Mouse (Mus musculus) kidney, embryonic 16.5 days (tissue): ENCODE results near the gene Prr5l. TPM values are rescaled to one million over a fixed set of nuclear protein-coding genes. Genes with fewer than 3 reads are reported as not detected.

ENCODE experiments used
- ATAC-seq: fragments of 200-750 bp; cut with Nextera tagmentation; 2 replicates; pipeline ENCODE4 v1.8.0; 2017; ENCODE audit warnings: moderate TSS enrichment; ENCODE audit not compliant: low FRiP score, low TSS enrichment
- H3K27ac ChIP-seq: fragments of 300-500 bp; sonication (generic); 2 replicates; pipeline ENCODE4 v1.5.1; 2014; ENCODE audit warnings: low read length
- H3K27me3 ChIP-seq: fragments of 300-500 bp; sonication (generic); 2 replicates; pipeline ENCODE4 v1.6.1; 2014; ENCODE audit warnings: low read length, control low read depth, mixed read lengths; ENCODE audit not compliant: insufficient read depth
- H3K36me3 ChIP-seq: fragments of 300-500 bp; sonication (generic); 2 replicates; pipeline ENCODE4 v1.6.1; 2014; ENCODE audit warnings: low read length, control low read depth, mixed read lengths; ENCODE audit not compliant: insufficient read depth
- H3K4me1 ChIP-seq: fragments of 300-500 bp; sonication (generic); 2 replicates; pipeline ENCODE4 v1.6.1; 2014; ENCODE audit warnings: low read length, control low read depth, mixed read lengths; ENCODE audit not compliant: insufficient read depth
- H3K4me2 ChIP-seq: fragments of 300-500 bp; sonication (generic); replicated peaks from 2 replicates; pipeline ENCODE4 v1.6.1; 2014; ENCODE audit warnings: low read depth, low read length
- H3K4me3 ChIP-seq: fragments of 300-500 bp; sonication (generic); 2 replicates; pipeline ENCODE4 v1.5.1; 2014; ENCODE audit warnings: mild to moderate bottlenecking, low read length
- H3K9ac ChIP-seq: fragments of 300-500 bp; sonication (generic); replicated peaks from 2 replicates; pipeline ENCODE4 v1.6.1; 2014; ENCODE audit warnings: low read length
- H3K9me3 ChIP-seq: fragments of 300-500 bp; sonication (generic); 2 replicates; pipeline ENCODE4 v1.6.1; 2016; ENCODE audit warnings: low read length, control low read depth
- WGBS: fragments of 180-500 bp; shearing (Covaris S2); extraction: QIAGEN DNeasy Blood & Tissue Kit; methylation state at CpG from one replicate; pipeline ENCODE4 v1.1.7; 2014; 5-methylcytosine and 5-hydroxymethylcytosine counted together
- polyA plus RNA-seq: library from polyadenylated mRNA; unstranded; fragments of >200 nt; fragmentation: Nextera tagmentation; extraction: Ambion mirVana; gene quantifications from 2 replicates; pipeline ENCODE4 v1.2.1, GENCODE M21; 2015

Prr5l gene
- polyA plus RNA-seq, 1 experiment from 2014 or later: 70.8 TPM

GRCm38 (mm10) chr2:101826186-101826707 is 56.6 kb downstream of the Prr5l start:
- no peak overlapping the region for H3K4me3 ChIP-seq
- H3K9ac ChIP-seq: no peak overlapping the region
- no peak for ATAC-seq
- H3K4me1 ChIP-seq: peaks cover 48% of the 10 kb centered on the region
- no peaks in the 10 kb centered on the region for H3K9me3 ChIP-seq
- H3K36me3 ChIP-seq: no peaks in the 10 kb centered on the region
- H3K27ac ChIP-seq: peak overlapping the region; percentile 2; the same call in 1 of the 2 replicates
- no peaks in the 10 kb centered on the region for H3K27me3 ChIP-seq
- 76% methylated on average over 2 of the region's 2 CpGs for WGBS
- H3K4me2 ChIP-seq: no peak overlapping the region

- Histone ChIP-seq H3K9me3 (no peaks in the 10 kb centered on the region), H3K4me2 (no peak overlapping the region), H3K9ac (no peak overlapping the region), H3K4me3 (no peak overlapping the region), H3K27me3 (no peaks in the 10 kb centered on the region), H3K27ac (peak overlapping the region; percentile 2; the same call in 1 of the 2 replicates), H3K36me3 (no peaks in the 10 kb centered on the region), H3K4me1 (peaks cover 41% of the 10 kb centered on the region)
- ATAC-seq: peak; percentile 55
- 40% methylated on average over 9 of the region's 9 CpGs for WGBS
Measured at GRCm38 (mm10) chr2:101825226-101826120, 57.4 kb downstream of the Prr5l start.

- Histone ChIP-seq H3K9ac (no peak overlapping the region), H3K9me3 (no peaks in the 10 kb centered on the region), H3K4me1 (peaks cover 34% of the 10 kb centered on the region), H3K27me3 (no peaks in the 10 kb centered on the region), H3K27ac (no peak overlapping the region), H3K4me3 (no peak overlapping the region), H3K4me2 (no peak overlapping the region), H3K36me3 (no peaks in the 10 kb centered on the region)
- ATAC-seq: no peak
- 49% methylated on average over 2 of the region's 4 CpGs for WGBS
Measured at GRCm38 (mm10) chr2:101823821-101824220, 59.0 kb downstream of the Prr5l start.

GRCm38 (mm10) chr2:101822785-101823184 is 60.0 kb downstream of the Prr5l start:
- no peak overlapping the region for H3K4me2 ChIP-seq
- 55% methylated on average over 13 of the region's 13 CpGs for WGBS
- peaks cover 35% of the 10 kb centered on the region for H3K4me1 ChIP-seq
- ATAC-seq: no peak
- H3K27ac ChIP-seq: peak overlapping the region; percentile 55; the same call in 1 of the 2 replicates
- no peaks in the 10 kb centered on the region for H3K36me3 ChIP-seq
- H3K27me3 ChIP-seq: no peaks in the 10 kb centered on the region
- H3K9me3 ChIP-seq: no peaks in the 10 kb centered on the region
- H3K4me3 ChIP-seq: no peak overlapping the region
- no peak overlapping the region for H3K9ac ChIP-seq

- no peaks in the 10 kb centered on the region for H3K36me3 ChIP-seq
- WGBS: 77% methylated on average over 1 of the region's 1 CpGs
Measured at GRCm38 (mm10) chr2:101820816-101821215, 62.0 kb downstream of the Prr5l start.

GRCm38 (mm10) chr2:101818986-101819764 is 63.7 kb downstream of the Prr5l start:
- H3K27me3 ChIP-seq: no peaks in the 10 kb centered on the region
- H3K9ac ChIP-seq: no peak overlapping the region
- 63% methylated on average over 7 of the region's 7 CpGs for WGBS
- H3K27ac ChIP-seq: no peak overlapping the region
- ATAC-seq: no peak
- no peaks in the 10 kb centered on the region for H3K36me3 ChIP-seq
- no peaks in the 10 kb centered on the region for H3K9me3 ChIP-seq
- peaks cover 54% of the 10 kb centered on the region for H3K4me1 ChIP-seq
- H3K4me2 ChIP-seq: no peak overlapping the region
- no peak overlapping the region for H3K4me3 ChIP-seq

More at GRCm38 (mm10) chr2:101820816-101821215, 62.0 kb downstream of the Prr5l start:
- Histone ChIP-seq H3K4me2 (no peak overlapping the region), H3K4me3 (no peak overlapping the region), H3K27ac (no peak overlapping the region), H3K27me3 (no peaks in the 10 kb centered on the region), H3K4me1 (peaks cover 41% of the 10 kb centered on the region), H3K9me3 (no peaks in the 10 kb centered on the region), H3K9ac (no peak overlapping the region)
- no peak for ATAC-seq

GRCm38 (mm10) chr2:101816646-101817308 is 66.0 kb downstream of the Prr5l start:
- WGBS: 43% methylated on average over 3 of the region's 3 CpGs
- ATAC-seq: peak; percentile 72
- H3K4me3 ChIP-seq: no peak overlapping the region
- no peaks in the 10 kb centered on the region for H3K36me3 ChIP-seq
- H3K4me1 ChIP-seq: peaks cover 55% of the 10 kb centered on the region
- H3K9me3 ChIP-seq: no peaks in the 10 kb centered on the region
- no peak overlapping the region for H3K4me2 ChIP-seq
- H3K9ac ChIP-seq: no peak overlapping the region
- peak overlapping the region; percentile 64 for H3K27ac ChIP-seq
- no peaks in the 10 kb centered on the region for H3K27me3 ChIP-seq

- Histone ChIP-seq H3K36me3 (no peaks in the 10 kb centered on the region), H3K27ac (peak overlapping the region; percentile 44; the same call in 1 of the 2 replicates), H3K9ac (no peak overlapping the region), H3K4me1 (peaks cover 68% of the 10 kb centered on the region), H3K4me2 (0 out of 2 replicates have a peak overlapping the region, but pooled peaks have one; percentile 6), H3K9me3 (no peaks in the 10 kb centered on the region), H3K27me3 (no peaks in the 10 kb centered on the region), H3K4me3 (no peak overlapping the region)
- WGBS: 21% methylated on average over 5 of the region's 5 CpGs
- peak; percentile 66 for ATAC-seq
Measured at GRCm38 (mm10) chr2:101815250-101815934, 67.4 kb downstream of the Prr5l start.

GRCm38 (mm10) chr2:101814272-101814625 is 68.6 kb downstream of the Prr5l start:
- ATAC-seq: no peak
- no peaks in the 10 kb centered on the region for H3K36me3 ChIP-seq
- H3K4me3 ChIP-seq: no peak overlapping the region
- peak overlapping the region; percentile 78 for H3K27ac ChIP-seq
- H3K9ac ChIP-seq: no peak overlapping the region
- no peaks in the 10 kb centered on the region for H3K27me3 ChIP-seq
- 66% methylated on average over 5 of the region's 5 CpGs for WGBS
- peaks cover 73% of the 10 kb centered on the region for H3K4me1 ChIP-seq
- H3K9me3 ChIP-seq: no peaks in the 10 kb centered on the region
- H3K4me2 ChIP-seq: no peak overlapping the region
